Mouse (Mus musculus) embryo, embryonic 11 days (tissue): ENCODE data around the gene Tekt1.

Experiments used
- DNase-seq: peaks from one replicate; pipeline ENCODE4 v3.0.0-alpha.2; 2015

The Tekt1 gene

GRCm38 (mm10) chr11:72362347-72362741, at the start of gene Tekt1:
Gene Tekt1, minus strand, starts transcription at chr11:72362442.
- DNase-seq = no peak

- no peak for DNase-seq
These were observed 49.7 kb upstream of the Tekt1 start for GRCm38 (mm10) chr11:72411945-72412344.

- DNase-seq = peak; percentile 92
These were observed 49.1 kb upstream of the Tekt1 start, which contains the start of gene Smtnl2 for GRCm38 (mm10) chr11:72411093-72411921. Gene Smtnl2, minus strand, starts transcription at chr11:72411713.

GRCm38 (mm10) chr11:72410521-72411092, 48.4 kb upstream of the Tekt1 start:
- peak; percentile 52 for DNase-seq

GRCm38 (mm10) chr11:72409649-72410385, 47.6 kb upstream of the Tekt1 start:
- DNase-seq = no peak

GRCm38 (mm10) chr11:72408451-72409170, 46.4 kb upstream of the Tekt1 start:
- no peak for DNase-seq

GRCm38 (mm10) chr11:72407574-72407973, 45.3 kb upstream of the Tekt1 start:
- no peak for DNase-seq

- no peak for DNase-seq
These were observed 44.8 kb upstream of the Tekt1 start for GRCm38 (mm10) chr11:72407081-72407480.

- no peak for DNase-seq
These were observed 43.9 kb upstream of the Tekt1 start for GRCm38 (mm10) chr11:72406079-72406675.

- DNase-seq = no peak
These were observed 43.3 kb upstream of the Tekt1 start for GRCm38 (mm10) chr11:72405532-72405931.

GRCm38 (mm10) chr11:72402969-72403368, 40.7 kb upstream of the Tekt1 start:
- DNase-seq = no peak

- no peak for DNase-seq
These were observed 39.8 kb upstream of the Tekt1 start for GRCm38 (mm10) chr11:72402017-72402416.

- DNase-seq = no peak
These were observed 38.8 kb upstream of the Tekt1 start for GRCm38 (mm10) chr11:72401068-72401467.

- DNase-seq = no peak
These were observed 35.7 kb upstream of the Tekt1 start for GRCm38 (mm10) chr11:72397811-72398525.

GRCm38 (mm10) chr11:72397072-72397471, 34.8 kb upstream of the Tekt1 start:
- DNase-seq = no peak

GRCm38 (mm10) chr11:72396621-72397020, 34.4 kb upstream of the Tekt1 start:
- DNase-seq = no peak

GRCm38 (mm10) chr11:72395652-72396051, 33.4 kb upstream of the Tekt1 start:
- DNase-seq = no peak

GRCm38 (mm10) chr11:72394694-72395093, 32.5 kb upstream of the Tekt1 start:
- DNase-seq = no peak

- no peak for DNase-seq
These were observed 31.4 kb upstream of the Tekt1 start for GRCm38 (mm10) chr11:72393669-72394068.

- no peak for DNase-seq
These were observed 31.0 kb upstream of the Tekt1 start for GRCm38 (mm10) chr11:72393243-72393642.

- no peak for DNase-seq
These were observed 28.9 kb upstream of the Tekt1 start for GRCm38 (mm10) chr11:72391181-72391580.
